Mouse (Mus musculus) c-Kit-positive CD71-negative TER-119-negative erythroid progenitor cells, embryonic 14.5 days (primary cell): ENCODE data around the gene Fbrs.
"Not testable (repeated sequence)": the region's sequence is repeated elsewhere in the genome, so short reads cannot be mapped to it uniquely, and the experiment has no call there.

Source experiments
- DNase-seq: peaks from one replicate; pipeline ENCODE4 v3.0.0-alpha.2; 2013; ENCODE audit warnings: low read depth

Gene Fbrs

GRCm38 (mm10) chr7:127476336-127476735, 2.7 kb upstream of the Fbrs start:
- no peak for DNase-seq

- no peak for DNase-seq
These were observed 2.1 kb upstream of the Fbrs start for GRCm38 (mm10) chr7:127476855-127477254.

GRCm38 (mm10) chr7:127477687-127478634, 1.0 kb upstream of the Fbrs start:
- peak; percentile 100 for DNase-seq

GRCm38 (mm10) chr7:127479318-127480225, 573 bp downstream of the Fbrs start:
- no peak for DNase-seq

- DNase-seq = peak; percentile 75
These were observed 1.3 kb downstream of the Fbrs start for GRCm38 (mm10) chr7:127480321-127480720.

GRCm38 (mm10) chr7:127485416-127485815, 6.4 kb downstream of the Fbrs start:
- no peak for DNase-seq

- DNase-seq = not testable (repeated sequence)
These were observed 9.4 kb downstream of the Fbrs start for GRCm38 (mm10) chr7:127488364-127488763.

GRCm38 (mm10) chr7:127489982-127490381, 11.0 kb downstream of the Fbrs start:
- no peak for DNase-seq

GRCm38 (mm10) chr7:127491846-127492245, 12.8 kb downstream of the Fbrs start:
- DNase-seq = no peak

GRCm38 (mm10) chr7:127494648-127495047, 15.6 kb downstream of the Fbrs start:
- no peak for DNase-seq

GRCm38 (mm10) chr7:127497382-127497781, 18.4 kb downstream of the Fbrs start:
- DNase-seq = no peak

GRCm38 (mm10) chr7:127498407-127498806, 19.4 kb downstream of the Fbrs start:
- DNase-seq = no peak

- DNase-seq = no peak
These were observed 29.3 kb downstream of the Fbrs start for GRCm38 (mm10) chr7:127508291-127508690.

GRCm38 (mm10) chr7:127509830-127510229, 30.8 kb downstream of the Fbrs start:
- not testable (repeated sequence) for DNase-seq

GRCm38 (mm10) chr7:127511241-127511640, 32.2 kb downstream of the Fbrs start:
- DNase-seq = no peak

GRCm38 (mm10) chr7:127511808-127512230, 32.8 kb downstream of the Fbrs start, which contains the start of gene Srcap:
TSS of gene Srcap (plus strand) at chr7:127511983.
- peak; percentile 92 for DNase-seq

GRCm38 (mm10) chr7:127512231-127513015, 33.4 kb downstream of the Fbrs start:
- DNase-seq = peak; percentile 89

GRCm38 (mm10) chr7:127513016-127513390, 34.0 kb downstream of the Fbrs start:
- peak; percentile 22 for DNase-seq

GRCm38 (mm10) chr7:127513781-127514180, 34.8 kb downstream of the Fbrs start:
- no peak for DNase-seq

- DNase-seq = no peak
These were observed 36.8 kb downstream of the Fbrs start for GRCm38 (mm10) chr7:127515846-127516245.

GRCm38 (mm10) chr7:127516344-127516743, 37.3 kb downstream of the Fbrs start:
- DNase-seq = no peak

GRCm38 (mm10) chr7:127519284-127519683, 40.3 kb downstream of the Fbrs start, which contains the start of gene Gm42715:
TSS of gene Gm42715 (plus strand) at chr7:127519584.
- DNase-seq = no peak
